Mouse (Mus musculus): ENCODE measurements around the gene Dhrs7b.
"Not testable (repeated sequence)": the region's sequence is repeated elsewhere in the genome, so short reads cannot be mapped to it uniquely, and the experiment has no call there.

The Dhrs7b gene

DNA sequence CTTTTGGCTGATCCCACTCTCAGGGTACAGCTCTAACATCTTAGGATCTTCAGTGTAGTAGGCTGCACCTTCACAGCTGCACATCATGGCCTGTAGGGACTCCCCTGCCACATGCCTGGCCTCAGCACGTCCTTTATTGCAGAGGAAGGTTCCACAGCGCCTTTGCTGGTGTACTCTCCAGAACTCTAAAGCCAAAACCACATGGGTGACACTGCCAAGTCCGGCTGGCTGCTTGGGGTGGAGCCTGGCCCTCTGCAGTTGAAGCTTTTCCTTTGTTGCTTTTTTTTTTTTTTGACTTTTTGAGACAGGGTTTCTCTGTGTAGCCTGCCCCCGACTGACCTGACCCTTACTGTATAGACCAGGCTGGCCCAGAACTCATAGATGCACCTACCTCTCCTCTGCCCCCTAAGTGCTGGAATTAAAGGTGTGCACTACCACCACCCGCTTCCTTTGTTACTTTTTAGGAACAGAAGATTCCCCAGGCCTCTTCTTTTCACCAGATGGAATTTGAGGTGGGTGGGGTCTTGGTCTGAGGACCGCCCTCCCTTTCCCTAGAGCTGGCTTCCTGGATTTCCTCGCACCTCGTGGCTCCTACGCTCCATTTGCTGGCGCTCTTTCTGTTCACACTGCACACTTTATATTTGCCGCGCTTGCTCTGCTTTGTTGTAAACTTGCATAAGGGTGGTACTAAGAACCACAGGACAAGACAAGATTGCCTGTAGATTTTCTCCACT is 11.2 kb downstream of the Dhrs7b start:
- no peak for DNase-seq (ENCODE audit: extremely low spot score)

DNA sequence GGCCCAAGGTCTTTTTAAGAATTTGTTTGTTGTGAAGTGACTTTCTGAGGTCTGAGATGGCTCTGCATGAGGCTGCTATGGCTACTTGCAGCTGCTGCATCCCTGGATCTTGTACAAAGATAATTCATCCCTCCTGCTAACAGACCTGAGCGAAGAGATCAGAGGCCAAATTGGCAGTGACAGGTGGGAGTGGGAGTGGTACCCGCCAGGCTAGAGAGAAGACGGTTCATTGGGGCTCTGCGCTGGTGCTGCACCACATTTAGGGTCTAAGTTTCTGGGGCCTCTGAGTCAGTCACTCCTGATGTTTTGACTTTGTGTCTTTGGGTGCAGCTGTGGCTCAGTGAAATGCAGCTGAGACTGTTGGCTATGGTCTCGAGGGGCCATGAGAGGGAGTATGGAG is 13.0 kb downstream of the Dhrs7b start:
- no peak for DNase-seq (ENCODE audit: extremely low spot score)

DNA sequence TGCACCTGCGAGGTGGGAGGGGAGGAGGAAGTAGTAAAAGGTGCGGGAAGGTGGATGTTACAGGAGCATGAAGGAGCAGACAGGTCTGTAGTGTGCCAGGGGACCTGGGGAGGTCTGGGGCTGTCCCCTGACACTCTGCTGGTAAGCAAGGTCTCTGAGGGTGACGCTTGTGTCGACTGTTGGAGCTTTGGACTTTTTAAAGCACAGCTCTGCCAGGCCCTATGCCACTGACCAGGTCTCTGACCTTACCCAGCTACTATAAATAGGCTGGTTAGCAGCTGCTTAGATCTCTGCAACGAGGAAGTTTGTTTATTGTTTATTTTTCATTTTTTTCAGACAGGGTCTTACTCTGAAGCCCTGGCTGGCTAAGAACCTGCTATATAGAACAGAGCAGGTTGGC is 15.0 kb downstream of the Dhrs7b start:
- no peak for DNase-seq (ENCODE audit: extremely low spot score)

DNA sequence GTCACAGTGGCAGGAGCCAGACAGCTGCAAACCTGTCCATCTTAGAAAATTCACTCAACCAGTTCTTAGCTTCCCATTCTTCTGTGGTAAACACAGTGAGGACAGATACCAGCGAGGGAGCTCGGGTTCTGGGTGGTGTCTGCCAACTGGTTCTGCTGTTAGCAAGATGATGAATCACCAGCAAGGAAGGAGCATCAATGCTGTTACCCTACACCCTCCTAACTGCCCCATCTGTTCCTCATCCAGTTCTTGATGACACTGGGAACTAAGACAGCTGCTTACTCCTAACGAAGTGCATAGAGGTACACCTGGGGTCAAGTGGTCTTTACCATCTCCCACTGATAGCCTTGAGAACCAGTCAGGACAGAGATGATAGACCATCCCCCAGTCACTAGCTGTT is 26.2 kb downstream of the Dhrs7b start:
- DNase-seq (ENCODE audit: extremely low spot score): no peak

DNA sequence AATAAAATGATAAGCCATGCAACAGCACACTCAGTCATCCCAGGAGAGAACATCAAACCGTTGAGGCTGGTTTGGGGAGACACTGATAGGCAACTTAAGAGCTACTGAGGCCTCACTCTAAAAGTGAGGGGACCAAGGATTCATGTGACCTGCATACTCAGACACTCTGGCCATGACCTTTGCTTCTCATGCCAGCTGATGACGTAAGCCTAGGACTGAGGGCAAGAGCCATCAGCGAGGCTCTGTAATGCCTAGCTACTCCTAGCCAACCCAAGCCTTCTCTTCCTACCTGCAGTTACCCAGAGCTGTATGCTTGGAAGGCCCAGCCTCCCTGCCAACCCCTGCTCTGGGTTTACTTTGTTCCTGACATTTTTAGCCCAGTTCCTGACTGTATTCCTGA is 31.6 kb downstream of the Dhrs7b start:
- DNase-seq (ENCODE audit: extremely low spot score): no peak

DNA sequence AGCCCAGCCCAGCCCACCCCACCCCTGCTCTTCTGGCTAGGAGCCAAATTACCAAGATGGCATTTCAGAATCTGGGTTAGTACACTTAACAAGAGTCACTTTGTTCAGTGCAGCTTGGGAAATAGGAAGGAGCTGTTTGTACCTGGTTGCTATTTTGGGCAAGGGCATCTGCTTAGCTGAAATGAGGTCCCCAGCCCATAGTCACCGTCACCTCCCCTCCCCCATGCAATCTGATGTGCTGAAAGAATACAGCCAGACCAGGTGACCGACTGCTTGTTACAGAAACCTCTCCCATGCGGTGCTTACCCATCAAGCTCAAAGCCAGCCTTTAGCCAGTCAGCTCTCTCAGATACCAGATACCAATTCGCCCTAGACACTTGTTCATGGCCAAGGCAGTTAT is 32.8 kb downstream of the Dhrs7b start:
- no peak for DNase-seq (ENCODE audit: extremely low spot score)

DNA sequence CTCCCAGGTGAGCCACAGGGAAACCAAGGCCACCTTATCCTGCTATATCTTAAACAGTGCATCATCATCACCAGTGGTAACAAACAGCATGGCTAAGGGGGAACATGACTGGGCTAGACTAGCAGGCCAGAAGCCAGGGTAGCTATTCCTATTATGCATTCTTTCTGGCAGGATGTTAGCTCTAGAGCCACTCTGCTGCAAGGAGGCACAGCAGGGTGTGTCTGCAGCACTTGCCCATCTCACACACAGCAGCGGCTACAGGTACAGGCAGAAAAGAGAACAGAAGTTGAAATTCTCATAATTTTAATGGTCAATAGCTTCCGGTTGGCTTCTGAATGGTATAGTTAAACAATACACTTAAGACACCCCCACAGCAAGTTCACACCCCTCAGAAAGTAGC is 33.7 kb downstream of the Dhrs7b start:
- DNase-seq (ENCODE audit: extremely low spot score): no peak

DNA sequence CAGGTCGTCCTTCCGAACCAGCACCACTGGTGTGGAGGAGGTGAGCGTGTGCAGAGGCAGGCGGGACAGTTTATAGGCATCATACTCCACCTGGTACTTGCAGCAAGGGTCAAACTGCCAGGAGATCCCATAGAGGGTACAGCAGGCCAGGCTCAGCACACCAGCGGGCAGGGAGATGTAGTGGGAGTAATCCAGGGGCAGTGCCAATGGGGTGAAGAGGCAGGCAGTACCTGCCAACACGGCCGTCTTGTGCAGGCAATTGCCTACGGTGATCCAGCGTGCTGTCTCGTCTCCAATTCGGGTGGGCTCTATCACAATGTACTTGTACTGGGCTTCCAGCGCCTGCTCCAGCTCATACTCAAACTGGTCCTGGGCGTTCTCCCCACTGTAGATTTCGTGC is 34.5 kb downstream of the Dhrs7b start:
- no peak for DNase-seq (ENCODE audit: extremely low spot score)

DNA sequence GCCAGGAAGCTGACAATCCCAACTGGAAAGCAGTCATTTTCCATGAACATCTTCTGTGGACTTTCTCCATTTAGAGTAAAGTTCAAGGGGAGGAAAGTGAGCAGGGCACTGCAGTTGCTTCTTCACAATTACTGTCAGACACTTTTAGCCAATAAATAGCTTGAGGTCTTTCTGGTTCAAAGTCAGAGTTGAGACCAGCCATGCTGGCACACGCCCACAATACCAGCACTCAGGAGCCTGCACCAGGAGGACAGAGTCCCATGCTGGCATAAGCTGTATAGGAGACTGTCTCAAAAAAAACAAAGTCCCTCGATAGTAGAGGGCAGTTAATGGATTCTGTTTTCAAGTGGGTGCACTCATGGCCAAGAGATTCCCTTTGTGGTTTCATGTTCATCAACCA is 35.6 kb downstream of the Dhrs7b start:
- DNase-seq (ENCODE audit: extremely low spot score): no peak

DNA sequence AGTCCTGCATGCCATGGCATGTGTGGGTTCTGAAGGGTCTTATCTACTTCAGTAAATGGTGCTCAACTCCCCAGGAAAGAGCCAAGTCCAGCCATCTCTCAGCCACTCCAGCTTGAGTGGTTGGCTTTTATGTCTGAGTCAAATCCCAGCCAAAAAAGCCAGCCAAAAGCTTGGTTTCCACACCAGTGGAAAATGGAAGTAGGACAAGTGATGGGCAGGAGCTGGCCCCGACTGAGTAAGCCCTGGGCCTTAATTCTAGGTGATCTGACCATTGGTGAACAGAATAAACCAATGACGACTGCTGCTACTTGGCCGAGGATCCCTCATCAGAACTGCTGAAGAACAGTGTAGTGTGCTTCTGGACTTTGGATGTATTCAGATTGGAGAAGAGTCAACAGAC is 37.0 kb downstream of the Dhrs7b start:
- DNase-seq (ENCODE audit: extremely low spot score): no peak

DNA sequence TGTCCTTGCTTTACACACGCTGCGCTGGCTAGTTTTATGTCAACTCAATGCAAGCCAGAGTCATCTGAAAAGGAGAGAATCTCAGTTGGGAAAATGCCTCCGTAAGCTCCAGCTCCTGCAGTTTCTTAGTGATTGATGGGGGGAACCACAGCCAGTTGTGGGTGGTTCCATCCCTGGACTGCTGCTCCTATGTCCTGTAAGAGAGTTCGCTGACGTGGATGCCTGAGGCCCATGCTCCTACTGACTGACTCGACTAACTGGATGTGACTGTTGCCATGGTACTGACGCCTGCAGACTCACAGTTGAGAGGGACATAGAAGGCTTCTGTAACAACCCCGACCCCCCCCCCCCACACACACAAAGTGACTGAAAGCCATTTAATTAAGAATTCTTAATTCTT is 37.5 kb downstream of the Dhrs7b start:
- no peak for DNase-seq (ENCODE audit: extremely low spot score)

DNA sequence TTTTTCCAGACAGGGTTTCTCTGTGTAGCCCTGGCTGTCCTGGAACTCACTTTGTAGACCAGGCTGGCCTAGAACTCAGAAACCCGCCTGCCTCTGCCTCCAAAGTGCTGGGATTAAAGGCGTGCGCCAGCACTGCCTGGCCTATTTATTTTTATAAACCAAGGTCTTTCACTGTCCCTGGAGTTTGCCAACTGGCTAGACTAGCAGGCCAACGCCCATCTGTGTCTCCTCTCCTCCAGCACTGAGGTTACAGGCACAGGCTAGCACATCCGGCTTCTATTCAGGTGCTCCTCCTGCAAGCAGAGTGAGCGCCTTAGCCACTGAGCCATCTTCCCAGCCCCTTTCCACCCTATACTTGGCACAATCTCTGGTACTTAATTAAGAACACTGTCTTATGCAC is 39.0 kb downstream of the Dhrs7b start:
- DNase-seq (ENCODE audit: extremely low spot score): not testable (repeated sequence)

DNA sequence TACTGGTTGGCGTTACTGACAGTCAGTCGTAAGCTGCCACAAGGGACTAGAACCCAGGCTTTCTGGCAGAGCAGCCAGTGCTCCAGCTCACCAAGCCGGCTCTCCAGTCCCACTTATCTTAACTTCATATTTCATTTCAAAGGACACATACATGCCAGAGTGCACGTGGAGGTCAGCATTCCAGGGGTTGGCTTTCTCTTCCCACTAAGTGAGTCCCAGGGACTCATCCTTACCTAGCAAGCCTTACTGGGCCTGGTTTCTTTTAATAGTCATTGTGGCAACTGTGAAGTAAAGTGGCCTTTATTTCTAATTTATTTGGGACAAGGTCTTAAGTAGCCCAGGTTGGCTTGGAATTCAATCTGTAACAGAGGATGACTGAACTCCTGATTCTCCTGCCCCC is 41.0 kb downstream of the Dhrs7b start:
- no peak for DNase-seq (ENCODE audit: extremely low spot score)

DNA sequence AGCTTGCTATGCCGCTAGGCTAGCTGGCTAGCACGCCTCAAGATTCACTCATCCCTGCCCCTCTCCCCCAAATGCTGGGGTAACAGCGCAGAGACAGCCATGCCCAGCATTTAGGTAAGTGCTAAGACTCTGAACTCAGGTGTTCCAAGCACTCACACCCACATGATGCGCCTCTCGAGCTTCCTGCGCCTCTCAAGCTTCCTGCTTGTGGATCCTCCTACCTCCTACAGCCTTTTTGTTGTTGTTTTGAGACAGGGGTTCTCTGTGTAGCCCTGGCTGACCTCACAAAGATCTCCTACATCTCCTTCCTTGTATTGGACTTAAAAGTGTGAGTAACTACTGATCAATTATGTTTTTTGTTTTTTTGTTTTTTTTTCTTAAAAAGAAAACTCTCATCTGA is 42.7 kb downstream of the Dhrs7b start:
- no peak for DNase-seq (ENCODE audit: extremely low spot score)

DNA sequence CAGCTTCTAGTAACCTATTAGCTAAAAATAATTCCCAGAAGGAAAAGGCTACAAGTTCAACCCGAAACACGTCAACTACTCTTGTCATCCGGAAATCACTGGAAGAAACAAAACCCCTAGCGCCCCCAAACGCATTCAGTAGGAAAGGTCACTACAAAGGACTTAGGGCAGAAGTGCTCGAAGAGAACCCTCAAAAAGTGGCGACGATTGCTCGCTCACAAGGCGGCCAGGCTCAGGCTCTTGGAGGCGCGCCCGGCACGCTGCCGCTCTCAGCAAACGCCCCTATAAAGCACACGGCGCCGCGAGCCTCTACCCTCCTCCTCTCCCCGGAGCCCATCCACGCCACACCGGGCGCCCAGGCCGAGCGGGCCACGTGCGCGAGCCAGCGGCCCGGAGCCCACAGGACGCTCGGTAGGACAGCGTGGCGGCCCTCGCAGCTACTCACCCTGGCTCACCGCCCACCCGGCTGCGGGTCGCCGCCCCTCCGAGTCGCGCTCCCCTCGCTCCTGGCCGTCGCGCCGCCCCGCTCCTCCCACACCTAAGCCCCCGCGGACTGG is 47.7 kb downstream of the Dhrs7b start:
- peak; percentile 39 for DNase-seq (ENCODE audit: extremely low spot score)

DNA sequence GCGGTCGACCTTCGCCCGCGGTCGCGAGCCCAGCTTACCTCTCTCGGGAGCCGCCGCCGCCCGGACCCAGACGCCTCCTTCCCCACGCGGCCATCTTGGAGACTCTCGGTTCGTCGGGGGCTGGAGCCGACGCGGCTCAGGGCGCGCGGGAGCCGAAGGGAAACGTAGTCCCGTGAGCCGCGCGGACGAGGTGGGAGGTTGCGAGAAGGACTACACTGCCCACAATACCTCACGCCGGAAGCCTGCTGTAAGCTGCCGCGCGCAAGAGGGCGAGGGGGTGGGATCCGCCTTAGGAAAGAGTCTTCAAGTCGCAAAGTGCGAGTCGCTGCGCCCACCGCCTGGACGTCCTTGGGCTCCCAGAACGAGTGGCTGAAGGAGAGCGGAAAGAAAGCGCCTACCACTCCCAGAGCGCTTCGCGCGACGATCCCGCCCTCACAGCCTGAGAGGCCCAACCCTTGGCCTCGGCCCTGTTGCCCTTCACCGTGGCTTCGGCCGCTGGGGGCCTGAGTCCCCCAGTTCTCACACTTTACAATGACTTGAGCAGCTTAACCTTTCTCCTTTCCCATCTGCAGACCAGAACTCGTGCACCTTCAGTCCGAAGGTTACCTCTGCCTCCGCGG is 48.4 kb downstream of the Dhrs7b start, which contains the start of gene Tmem11:
TSS of gene Tmem11 (minus strand) at position 598 of the 620 bp plus-strand sequence.
- DNase-seq (ENCODE audit: extremely low spot score): peak; percentile 92

DNA sequence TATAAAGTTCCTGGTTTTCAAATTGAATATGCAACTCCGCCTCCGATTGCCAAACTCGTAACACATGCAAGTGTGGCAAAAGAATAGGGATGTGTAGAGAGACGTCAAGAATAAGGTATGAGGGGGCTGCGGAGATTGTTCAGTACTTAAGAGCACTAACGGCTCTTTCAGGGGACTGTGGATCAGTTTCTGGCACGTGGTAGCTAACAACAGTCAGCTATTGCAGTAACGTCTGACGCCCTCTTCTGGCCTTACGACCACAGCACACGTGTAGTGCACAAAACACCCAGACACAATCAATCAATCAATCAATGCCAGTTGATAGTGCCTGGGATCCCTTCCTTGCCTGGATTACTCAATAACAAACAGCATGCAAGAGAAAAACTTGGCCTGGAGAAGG is 49.0 kb downstream of the Dhrs7b start:
- DNase-seq (ENCODE audit: extremely low spot score): peak; percentile 65

DNA sequence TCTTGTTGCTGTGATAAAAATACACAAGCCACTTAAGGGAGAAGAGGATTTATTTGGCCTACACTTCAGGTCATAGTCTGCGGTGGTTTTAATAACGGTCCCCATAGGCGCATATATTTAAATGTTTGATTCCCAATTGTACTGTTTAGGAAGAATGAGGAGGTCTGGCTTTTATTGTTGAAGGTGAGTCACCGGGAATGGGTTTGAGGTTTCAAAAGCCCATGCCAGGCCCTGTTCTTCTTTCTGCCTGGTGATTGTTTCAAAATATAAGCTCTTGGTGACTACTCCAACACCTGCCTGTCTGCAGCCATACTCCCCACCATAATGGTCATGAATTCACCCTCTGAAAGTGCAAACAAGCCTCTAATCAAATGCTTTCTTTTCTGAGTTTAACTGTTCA is 50.1 kb downstream of the Dhrs7b start:
- DNase-seq (ENCODE audit: extremely low spot score): no peak

DNA sequence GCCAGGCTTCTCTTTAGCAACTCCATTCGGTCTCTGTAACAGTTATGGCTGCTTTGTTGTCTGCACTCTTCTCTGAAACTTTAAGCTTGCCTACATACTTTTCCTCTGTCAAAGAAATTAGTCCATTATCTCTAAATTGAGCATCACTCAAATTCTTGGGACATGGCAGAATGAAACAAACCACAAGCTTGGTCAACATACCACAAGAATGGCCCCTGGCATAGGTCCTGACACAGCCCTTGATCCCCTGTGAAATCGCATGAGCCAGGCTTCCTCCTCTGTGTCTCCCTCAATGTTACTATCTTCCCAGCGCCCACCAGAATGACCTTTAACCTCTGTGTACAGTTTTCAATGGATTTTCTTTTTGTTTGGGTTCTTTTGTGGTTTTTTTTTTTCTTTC is 52.0 kb downstream of the Dhrs7b start:
- DNase-seq (ENCODE audit: extremely low spot score): no peak

DNA sequence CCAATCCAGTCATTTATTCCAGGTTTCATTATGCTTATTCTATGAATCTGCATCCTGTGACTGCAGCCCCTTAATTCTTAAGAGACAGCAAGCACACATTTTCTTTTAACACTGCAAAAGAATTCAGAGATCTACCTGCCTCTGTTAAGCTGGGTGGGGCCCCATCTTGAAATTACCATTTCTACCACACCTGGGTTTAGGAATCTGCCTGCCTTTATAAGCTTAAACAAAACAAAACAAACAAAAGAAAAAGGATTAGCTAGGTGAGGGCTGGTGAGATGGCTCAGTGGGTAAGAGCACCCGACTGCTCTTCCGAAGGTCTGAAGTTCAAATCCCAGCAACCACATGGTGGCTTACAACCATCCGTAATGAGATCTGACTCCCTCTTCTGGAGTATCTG is 56.6 kb downstream of the Dhrs7b start:
- DNase-seq (ENCODE audit: extremely low spot score): not testable (repeated sequence)

DNA sequence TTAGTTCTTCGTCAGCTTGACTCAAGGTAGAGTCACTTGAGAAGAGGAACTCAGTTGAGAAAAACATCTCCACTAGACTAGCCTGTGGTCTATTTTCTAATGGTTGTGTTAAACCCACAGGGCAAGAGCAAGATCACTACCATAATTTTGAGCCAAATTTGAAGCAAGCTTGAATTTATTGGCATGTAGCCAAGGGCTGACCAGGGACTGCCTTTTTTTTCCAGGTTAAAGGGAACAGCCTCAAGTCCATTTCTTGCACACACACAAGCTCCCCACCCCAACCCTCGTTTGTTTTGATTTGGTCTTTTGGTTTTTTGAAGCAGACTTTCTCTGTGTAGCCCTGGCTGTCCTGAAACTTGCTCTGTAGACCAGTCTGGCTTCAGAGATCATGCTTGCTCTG is 59.4 kb downstream of the Dhrs7b start:
- DNase-seq (ENCODE audit: extremely low spot score): no peak

DNA sequence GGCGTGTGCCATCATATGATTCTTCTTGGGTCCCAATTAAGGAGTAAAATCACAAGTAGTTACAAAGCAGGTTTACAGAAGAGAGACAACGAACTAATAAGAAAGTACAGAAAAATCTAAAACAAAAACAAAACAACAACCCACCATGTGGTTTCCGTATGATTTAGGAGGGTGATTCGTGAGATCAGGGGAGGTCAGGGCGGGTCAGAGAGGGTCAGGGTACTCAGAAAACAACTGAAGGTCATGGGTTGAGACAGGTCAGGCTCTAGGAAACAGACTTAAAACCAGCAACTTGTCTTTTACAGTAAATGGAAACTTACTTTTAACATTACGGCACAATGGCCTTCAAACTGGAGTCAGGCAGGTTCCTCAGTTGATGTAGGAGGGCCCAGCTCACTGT is 59.9 kb downstream of the Dhrs7b start:
- peak; percentile 12 for DNase-seq (ENCODE audit: extremely low spot score)

DNA sequence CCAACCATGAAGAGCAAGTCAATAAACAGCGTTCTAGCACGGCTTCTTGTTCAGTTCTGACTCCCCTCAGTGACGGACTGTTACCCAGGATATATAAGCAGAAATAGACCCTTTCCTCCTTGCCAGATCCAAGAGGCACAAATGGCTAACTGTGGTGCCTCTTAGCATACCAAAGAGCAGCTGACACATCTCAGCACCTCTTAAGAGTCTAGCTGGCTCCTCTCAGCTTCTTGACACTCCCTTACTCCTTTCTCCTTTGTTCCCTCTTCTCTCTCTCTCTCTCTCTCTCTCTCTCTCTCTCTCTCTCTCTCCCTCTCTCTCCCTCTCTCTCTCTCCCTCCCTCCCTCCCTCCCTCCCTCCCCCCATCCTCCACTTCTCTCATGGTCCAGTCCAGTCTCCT is 60.3 kb downstream of the Dhrs7b start:
- no peak for DNase-seq (ENCODE audit: extremely low spot score)

All from embryo, embryonic 9.5 days (tissue).